Mouse (Mus musculus) MEL (cell line): ENCODE data around the gene Tgif1. TPM values are rescaled to one million over a fixed set of nuclear protein-coding genes. Genes with fewer than 3 reads are reported as not detected.

Experiments
- DNase-seq: peaks from one replicate; pipeline ENCODE4 v3.0.0; 2011; ENCODE audit warnings: low read depth, low spot score
- H3K27ac ChIP-seq: 2 replicates; pipeline ENCODE4 v1.5.1; 2012; ENCODE audit warnings: low read depth, mild to moderate bottlenecking, control low read depth, low read length, moderate library complexity; ENCODE audit not compliant: control insufficient read depth
- H3K27me3 ChIP-seq, 2 experiments: fragments of 150-350 bp in 1 of 2; sonication (generic) in 1 of 2; 2 replicates each; pipeline ENCODE4 v1.6.1; 2012; ENCODE audit warnings: low read length in 2 of 2, mild to moderate bottlenecking in 2 of 2, improper control_type of control experiment in 1 of 2, moderate library complexity in 1 of 2; ENCODE audit not compliant: insufficient read depth in 2 of 2, control insufficient read depth in 1 of 2
- H3K36me3 ChIP-seq, 2 experiments: 2 replicates each; pipeline ENCODE4 v1.6.1; 2012 to 2014; ENCODE audit warnings: low read length in 2 of 2, improper control_type of control experiment in 1 of 2, inconsistent platforms in 1 of 2, mild to moderate bottlenecking in 1 of 2; ENCODE audit not compliant: insufficient read depth in 2 of 2, control insufficient read depth in 1 of 2
- H3K4me1 ChIP-seq, 2 experiments: fragments of 150-350 bp in 1 of 2; sonication (generic) in 1 of 2; 2 replicates each; pipeline ENCODE4 v1.6.1; 2012; ENCODE audit warnings: low read length in 2 of 2, improper control_type of control experiment in 1 of 2, mild to moderate bottlenecking in 1 of 2; ENCODE audit not compliant: insufficient read depth in 2 of 2, control insufficient read depth in 1 of 2
- H3K4me3 ChIP-seq, 2 experiments: fragments of 150-350 bp in 1 of 2; sonication (generic) in 1 of 2; 2 replicates each; pipeline ENCODE4 v1.5.1; 2012; ENCODE audit warnings: low read depth in 2 of 2, low read length in 2 of 2, mild to moderate bottlenecking in 2 of 2, moderate library complexity in 2 of 2, control low read depth in 1 of 2, improper control_type of control experiment in 1 of 2; ENCODE audit not compliant: control insufficient read depth in 1 of 2, insufficient read depth in 1 of 2
- H3K79me2 ChIP-seq: 2 replicates; pipeline ENCODE4 v1.6.1; 2012; ENCODE audit warnings: mild to moderate bottlenecking, low read length, moderate library complexity; ENCODE audit not compliant: control insufficient read depth, poor library complexity, insufficient read depth
- H3K9ac ChIP-seq: 2 replicates; pipeline ENCODE4 v1.6.1; 2012; ENCODE audit warnings: low read depth, mild to moderate bottlenecking, control low read depth, low read length, moderate library complexity; ENCODE audit not compliant: control insufficient read depth, poor library complexity, severe bottlenecking
- H3K9me3 ChIP-seq: fragments of 150-350 bp; sonication (generic); replicated peaks from 2 replicates; pipeline ENCODE4 v1.6.1; 2012; ENCODE audit warnings: mild to moderate bottlenecking, low read length, improper control_type of control experiment, moderate library complexity; ENCODE audit not compliant: insufficient read depth
- BHLHE40 ChIP-seq: IDR thresholded peaks from 2 replicates; pipeline ENCODE4 v1.6.1; 2012; ENCODE audit warnings: low read depth, mild to moderate bottlenecking, inconsistent platforms, low read length, improper control_type of control experiment, borderline replicate concordance
- CHD1 ChIP-seq: IDR thresholded peaks from 2 replicates; pipeline ENCODE4 v1.6.1; 2012; ENCODE audit warnings: low read depth, mild to moderate bottlenecking, inconsistent platforms, low read length, improper control_type of control experiment
- E2F4 ChIP-seq: IDR thresholded peaks from 2 replicates; pipeline ENCODE4 v1.6.1; 2011; ENCODE audit warnings: low read depth, low read length, improper control_type of control experiment, borderline replicate concordance
- ELF1 ChIP-seq: IDR thresholded peaks from 2 replicates; pipeline ENCODE4 v1.6.1; 2014; ENCODE audit warnings: low read depth, mild to moderate bottlenecking, inconsistent platforms, low read length, improper control_type of control experiment, moderate library complexity
- EP300 ChIP-seq, 2 experiments: IDR thresholded peaks; 2 replicates each; pipeline ENCODE4 v1.6.1; 2011; ENCODE audit warnings: improper control_type of control experiment in 2 of 2, low read length in 2 of 2, low read depth in 1 of 2, mild to moderate bottlenecking in 1 of 2
- ETS1 ChIP-seq: IDR thresholded peaks from 2 replicates; pipeline ENCODE4 v1.6.1; 2012; ENCODE audit warnings: low read depth, mild to moderate bottlenecking, inconsistent platforms, low read length, improper control_type of control experiment, moderate library complexity
- GABPA ChIP-seq: IDR thresholded peaks from 2 replicates; pipeline ENCODE4 v1.6.1; 2012; ENCODE audit warnings: low read depth, mild to moderate bottlenecking, inconsistent platforms, low read length, improper control_type of control experiment, moderate library complexity
- GATA1 ChIP-seq: IDR thresholded peaks from 2 replicates; pipeline ENCODE4 v1.6.1; 2011; ENCODE audit warnings: low read depth, low read length, improper control_type of control experiment
- MAFK ChIP-seq: IDR thresholded peaks from 2 replicates; pipeline ENCODE4 v1.6.1; 2011; ENCODE audit warnings: low read depth, mild to moderate bottlenecking, low read length, improper control_type of control experiment, borderline replicate concordance
- MAX ChIP-seq: IDR thresholded peaks from 2 replicates; pipeline ENCODE4 v1.6.1; 2011; ENCODE audit warnings: low read length, improper control_type of control experiment
- MAZ ChIP-seq: IDR thresholded peaks from 2 replicates; pipeline ENCODE4 v1.6.1; 2012; ENCODE audit warnings: low read depth, mild to moderate bottlenecking, inconsistent platforms, low read length, improper control_type of control experiment
- MEF2A ChIP-seq: IDR thresholded peaks from 2 replicates; pipeline ENCODE4 v1.6.1; 2014; ENCODE audit warnings: low read depth, mild to moderate bottlenecking, inconsistent platforms, low read length, improper control_type of control experiment; ENCODE audit not compliant: poor library complexity, insufficient replicate concordance, severe bottlenecking; ENCODE audit errors: extremely low read depth
- MYB ChIP-seq: IDR thresholded peaks from 2 replicates; pipeline ENCODE4 v1.6.1; 2011; ENCODE audit warnings: mild to moderate bottlenecking, low read depth, low read length, improper control_type of control experiment
- MYC ChIP-seq: IDR thresholded peaks from 2 replicates; pipeline ENCODE4 v1.6.1; 2011; ENCODE audit warnings: low read depth, mild to moderate bottlenecking, low read length, improper control_type of control experiment, moderate library complexity
- RCOR1 ChIP-seq: IDR thresholded peaks from 2 replicates; pipeline ENCODE4 v1.6.1; 2012; ENCODE audit warnings: low read depth, mild to moderate bottlenecking, inconsistent platforms, low read length, improper control_type of control experiment
- SMC3 ChIP-seq: IDR thresholded peaks from 2 replicates; pipeline ENCODE4 v1.6.1; 2011; ENCODE audit warnings: low read depth, low read length, improper control_type of control experiment
- ZC3H11A ChIP-seq: IDR thresholded peaks from 2 replicates; pipeline ENCODE4 v1.6.1; 2012; ENCODE audit warnings: low read depth, mild to moderate bottlenecking, inconsistent platforms, low read length, improper control_type of control experiment
- ZKSCAN1 ChIP-seq: IDR thresholded peaks from 2 replicates; pipeline ENCODE4 v1.6.1; 2012; ENCODE audit warnings: low read depth, mild to moderate bottlenecking, inconsistent platforms, low read length, improper control_type of control experiment, moderate library complexity
- polyA plus RNA-seq, 2 experiments: library from polyadenylated mRNA; stranded (reverse) in 1 of 2; unstranded in 1 of 2; fragments of >175 nt in 1 of 2; fragments of >200 nt in 1 of 2; gene quantifications; 2 replicates each; pipeline versions ENCODE4 v1.2.1 to v1.2.4; 2012; ENCODE audit warnings: low replicate concordance in 2 of 2, low read depth in 1 of 2; ENCODE audit not compliant: insufficient read length in 2 of 2, insufficient read depth in 1 of 2, missing spikeins in 1 of 2
- total RNA-seq: library from RNA; depleted of rRNA; stranded (reverse); fragments of 300-350 nt; gene quantifications from 2 replicates; pipeline ENCODE4 v1.2.3, GENCODE M21; 2012

Tgif1 gene
- total and polyA plus RNA-seq, 3 experiments, result 9.1 to 29.5 TPM; not detected in 1

GRCm38 (mm10) chr17:70881194-70881593 lies 27.8 kb upstream of the Tgif1 start:
- no peak overlapping the region for H3K27ac ChIP-seq
- H3K79me2 ChIP-seq, result no peaks in the 10 kb centered on the region
- H3K4me1 ChIP-seq, result no peaks in the 10 kb centered on the region; a peak in 1 of 4 replicates
- no peaks in the 10 kb centered on the region for H3K27me3 ChIP-seq
- H3K36me3 ChIP-seq, result no peaks in the 10 kb centered on the region
- no peak overlapping the region for H3K9ac ChIP-seq
- H3K9me3 ChIP-seq, result no peaks in the 10 kb centered on the region
- no peak overlapping the region for H3K4me3 ChIP-seq
- no peak for DNase-seq
- TF ChIP-seq MYB (no peak), EP300 (IDR thresholded peaks at IDR 0.05; ENCODE audit: low read depth in 1 of 2, low read length in 2 of 2) (no peak), ZC3H11A (no peak), ELF1 (no peak), E2F4 (no peak), ZKSCAN1 (no peak), MAFK (no peak), MAX (no peak), RCOR1 (no peak), MYC (no peak), SMC3 (no peak), MEF2A (no peak), ETS1 (no peak), BHLHE40 (no peak), GATA1 (no peak), GABPA (no peak), CHD1 (no peak)

- H3K4me1 ChIP-seq, result peaks cover 0 to 6% of the 10 kb centered on the region in 2 experiments; a peak in 1 of 4 replicates
- no peak for TF ChIP-seq MAZ
- no peak overlapping the region for H3K4me3 ChIP-seq
- no peak for DNase-seq
- no peaks in the 10 kb centered on the region; the same call in 1 of the 2 replicates for H3K79me2 ChIP-seq
- H3K27me3 ChIP-seq, result no peaks in the 10 kb centered on the region
- no peak overlapping the region for H3K9ac ChIP-seq
- no peak overlapping the region for H3K27ac ChIP-seq
- H3K36me3 ChIP-seq, result no peaks in the 10 kb centered on the region
- H3K9me3 ChIP-seq, result no peaks in the 10 kb centered on the region
These were observed 24.9 kb upstream of the Tgif1 start for GRCm38 (mm10) chr17:70878237-70878636.
